Mouse (Mus musculus): Measurements from ENCODE around the gene Glud1. TPM values are rescaled to one million over a fixed set of nuclear protein-coding genes. Genes with fewer than 3 reads are reported as not detected.
A peak's percentile ranks its signal among the peaks of the same experiment; 100 is the strongest.

The Glud1 gene
- polyA plus RNA-seq (2014; fragmentation: Nextera tagmentation; extraction: Ambion mirVana), result 145 and 152 TPM in 2 replicates

DNA sequence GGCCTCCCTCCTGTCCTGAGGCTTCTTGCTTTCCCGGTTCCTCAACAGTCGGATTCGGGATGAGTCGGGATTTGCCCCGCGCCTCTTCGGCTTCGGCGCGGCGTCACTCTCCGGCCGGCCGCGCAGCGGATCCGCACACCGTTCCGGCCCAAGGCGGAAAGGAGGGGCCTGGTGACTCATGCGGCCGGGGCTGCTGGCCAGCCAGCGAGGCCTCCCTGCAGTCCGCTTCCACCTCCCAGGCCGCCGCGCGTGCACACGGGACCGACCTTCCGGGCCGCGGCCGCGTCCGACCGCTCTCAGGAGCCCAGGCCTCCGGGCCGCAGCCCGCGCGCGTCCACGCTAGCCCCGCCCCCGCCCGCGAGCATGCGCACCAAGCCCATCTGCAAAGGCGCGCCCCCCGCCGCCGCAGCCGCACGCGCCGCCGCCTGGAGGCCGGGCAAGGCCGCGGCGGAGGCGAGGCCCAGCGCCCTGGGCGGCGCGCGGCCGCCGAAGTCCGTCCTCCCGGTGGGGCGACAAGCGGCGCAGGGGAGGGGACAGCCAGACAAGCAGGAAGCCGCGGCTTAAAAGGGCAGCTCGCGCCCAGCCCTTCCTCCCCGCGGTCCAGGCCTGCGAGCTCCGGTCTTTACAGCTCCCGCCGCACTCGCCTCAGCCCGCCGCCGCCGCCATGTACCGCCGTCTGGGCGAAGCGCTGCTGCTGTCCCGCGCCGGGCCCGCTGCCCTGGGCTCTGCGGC, at the start of gene Glud1, which contains the start of gene Shld2:
Gene Glud1, plus strand, starts transcription at position 494 of the 732 bp plus-strand sequence.
Gene Shld2, minus strand, starts transcription at position 260 of the 732 bp plus-strand sequence.
- ATAC-seq (ENCODE audit: low read depth), result peak; percentile 95
- Histone ChIP-seq H3K4me1 (ENCODE audit: control insufficient read depth, insufficient read depth, low read length) (peaks cover 21% of the 10 kb centered on the region; the same call in 1 of the 2 replicates), H3K27ac (ENCODE audit: low read depth, low read length) (peak within 1 kb of the TSS; percentile 93), H3K9ac (replicated peaks; ENCODE audit: low read depth, low read length) (peak within 1 kb of the TSS; percentile 93), H3K4me2 (ENCODE audit: low read depth, low read length) (peak within 1 kb of the TSS; percentile 89), H3K36me3 (ENCODE audit: control insufficient read depth, insufficient read depth, low read length) (no peaks in the 10 kb centered on the region), H3K9me3 (ENCODE audit: control insufficient read depth, low read length) (no peaks in the 10 kb centered on the region), H3K27me3 (ENCODE audit: control insufficient read depth, insufficient read depth, low read length) (no peaks in the 10 kb centered on the region), H3K4me3 (ENCODE audit: low read depth, low read length) (peak within 1 kb of the TSS; percentile 96)
- under 1% methylated on average over 76 of the region's 100 CpGs for WGBS

DNA sequence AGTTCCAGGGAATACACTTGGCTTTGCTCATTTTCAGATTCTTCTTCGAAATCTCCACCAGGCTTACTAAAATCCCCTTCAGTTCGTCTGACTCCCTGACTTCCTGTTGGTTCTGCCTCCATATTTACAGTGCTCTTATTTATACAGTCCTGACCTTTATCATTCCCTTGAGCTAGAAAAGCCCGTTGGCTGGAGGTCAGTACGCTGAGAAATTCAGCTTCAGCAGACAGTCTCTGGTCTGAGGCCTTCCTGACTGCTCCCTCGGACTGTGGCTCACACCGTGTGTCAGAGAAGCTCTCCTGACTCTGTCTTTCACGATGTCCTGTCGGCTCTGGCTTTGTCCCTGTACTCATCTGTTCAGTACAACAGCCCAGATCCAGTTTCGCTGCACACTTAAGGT, 42.5 kb upstream of the Glud1 start:
- 77% methylated on average over 9 of the region's 9 CpGs for whole genome bisulfite sequencing
- no peaks in the 10 kb centered on the region for H3K36me3 ChIP-seq (ENCODE audit: control insufficient read depth, insufficient read depth, low read length)
- no peak for ATAC-seq (ENCODE audit: low read depth)

DNA sequence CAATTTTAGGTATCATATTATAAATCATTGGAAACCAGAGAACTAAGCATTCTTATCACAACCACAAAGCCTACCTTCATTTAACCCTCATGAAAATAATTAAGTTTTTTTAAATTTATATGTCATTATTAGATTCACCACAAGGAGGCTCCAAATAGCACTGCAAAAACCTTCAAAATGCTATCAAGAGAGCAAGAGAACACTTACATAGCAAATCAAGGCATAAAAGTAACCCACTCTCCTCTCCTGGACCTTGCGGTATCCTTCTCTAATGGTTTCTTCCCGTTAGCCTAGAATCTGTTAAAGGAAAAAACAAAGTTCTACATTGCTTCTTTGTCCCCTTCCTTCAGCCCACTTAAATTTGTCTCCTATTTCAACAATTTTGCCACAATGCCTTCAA, 37.2 kb upstream of the Glud1 start:
- no peaks in the 10 kb centered on the region for H3K4me1 ChIP-seq (ENCODE audit: control insufficient read depth, insufficient read depth, low read length)
- 71% methylated on average over 2 of the region's 2 CpGs for WGBS
- H3K4me2 ChIP-seq (ENCODE audit: low read depth, low read length), result no peak overlapping the region
- no peak overlapping the region for H3K27ac ChIP-seq (ENCODE audit: low read depth, low read length)
- no peaks in the 10 kb centered on the region for H3K27me3 ChIP-seq (ENCODE audit: control insufficient read depth, insufficient read depth, low read length)
- H3K9me3 ChIP-seq (ENCODE audit: control insufficient read depth, low read length), result no peaks in the 10 kb centered on the region
- no peak overlapping the region for H3K9ac ChIP-seq (replicated peaks; ENCODE audit: low read depth, low read length)
- H3K36me3 ChIP-seq (ENCODE audit: control insufficient read depth, insufficient read depth, low read length), result no peaks in the 10 kb centered on the region
- no peak for ATAC-seq (ENCODE audit: low read depth)
- no peak overlapping the region for H3K4me3 ChIP-seq (ENCODE audit: low read depth, low read length)

More for the DNA sequence above, 42.5 kb upstream of the Glud1 start:
- Histone ChIP-seq H3K9ac (replicated peaks; ENCODE audit: low read depth, low read length) (no peak overlapping the region), H3K27me3 (ENCODE audit: control insufficient read depth, insufficient read depth, low read length) (no peaks in the 10 kb centered on the region), H3K4me1 (ENCODE audit: control insufficient read depth, insufficient read depth, low read length) (no peaks in the 10 kb centered on the region), H3K9me3 (ENCODE audit: control insufficient read depth, low read length) (no peaks in the 10 kb centered on the region), H3K4me3 (ENCODE audit: low read depth, low read length) (no peak overlapping the region), H3K4me2 (ENCODE audit: low read depth, low read length) (no peak overlapping the region), H3K27ac (ENCODE audit: low read depth, low read length) (no peak overlapping the region)

DNA sequence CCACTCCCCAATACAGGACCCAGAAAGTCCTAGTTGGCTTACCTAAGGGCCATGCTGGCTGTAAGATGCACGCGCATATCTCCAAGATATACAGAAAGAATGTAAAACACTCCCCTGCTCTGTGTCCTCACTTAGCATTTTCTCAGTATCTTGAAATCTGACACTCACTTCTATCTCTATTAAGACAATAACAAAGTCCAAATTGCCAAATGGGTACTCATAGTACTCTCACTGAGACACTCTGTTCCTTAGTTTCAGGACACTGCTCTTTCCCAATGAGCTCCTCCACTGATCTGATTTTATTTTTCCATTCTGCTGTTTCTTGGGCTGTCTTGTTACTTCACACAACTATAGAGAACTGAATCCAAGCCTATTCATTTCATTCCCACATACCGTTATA, 36.4 kb upstream of the Glud1 start:
- Histone ChIP-seq H3K27ac (ENCODE audit: low read depth, low read length) (no peak overlapping the region), H3K4me3 (ENCODE audit: low read depth, low read length) (no peak overlapping the region), H3K4me2 (ENCODE audit: low read depth, low read length) (no peak overlapping the region), H3K4me1 (ENCODE audit: control insufficient read depth, insufficient read depth, low read length) (no peaks in the 10 kb centered on the region), H3K36me3 (ENCODE audit: control insufficient read depth, insufficient read depth, low read length) (no peaks in the 10 kb centered on the region), H3K9me3 (ENCODE audit: control insufficient read depth, low read length) (no peaks in the 10 kb centered on the region), H3K9ac (replicated peaks; ENCODE audit: low read depth, low read length) (no peak overlapping the region), H3K27me3 (ENCODE audit: control insufficient read depth, insufficient read depth, low read length) (no peaks in the 10 kb centered on the region)
- 95% methylated on average over 3 of the region's 3 CpGs for WGBS
- ATAC-seq (ENCODE audit: low read depth), result no peak

DNA sequence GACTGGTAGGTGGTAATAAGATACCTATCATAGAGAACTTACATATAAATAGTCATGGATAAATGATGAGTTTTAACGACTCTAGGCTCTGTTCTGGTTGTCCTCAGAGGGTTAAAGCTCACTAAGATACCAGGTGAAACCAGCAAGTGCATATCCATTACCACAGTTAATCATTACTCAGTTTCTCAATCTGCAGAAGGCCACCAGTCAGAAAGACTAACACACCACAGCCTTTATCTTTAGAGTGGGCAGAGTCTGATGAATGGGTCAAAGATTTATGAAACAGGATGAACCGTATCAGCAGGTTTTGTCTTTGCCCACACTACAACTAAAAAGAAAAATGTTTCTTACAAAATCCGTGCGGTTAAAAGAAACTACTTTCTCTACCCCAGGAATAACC, 35.3 kb upstream of the Glud1 start:
- ATAC-seq (ENCODE audit: low read depth), result no peak
- no peaks in the 10 kb centered on the region for H3K27me3 ChIP-seq (ENCODE audit: control insufficient read depth, insufficient read depth, low read length)
- no peaks in the 10 kb centered on the region for H3K9me3 ChIP-seq (ENCODE audit: control insufficient read depth, low read length)
- H3K9ac ChIP-seq (replicated peaks; ENCODE audit: low read depth, low read length), result no peak overlapping the region
- H3K4me2 ChIP-seq (ENCODE audit: low read depth, low read length), result no peak overlapping the region
- H3K4me3 ChIP-seq (ENCODE audit: low read depth, low read length), result no peak overlapping the region
- H3K27ac ChIP-seq (ENCODE audit: low read depth, low read length), result no peak overlapping the region
- H3K36me3 ChIP-seq (ENCODE audit: control insufficient read depth, insufficient read depth, low read length), result no peaks in the 10 kb centered on the region
- 88% methylated on average over 4 of the region's 4 CpGs for WGBS
- H3K4me1 ChIP-seq (ENCODE audit: control insufficient read depth, insufficient read depth, low read length), result no peaks in the 10 kb centered on the region

DNA sequence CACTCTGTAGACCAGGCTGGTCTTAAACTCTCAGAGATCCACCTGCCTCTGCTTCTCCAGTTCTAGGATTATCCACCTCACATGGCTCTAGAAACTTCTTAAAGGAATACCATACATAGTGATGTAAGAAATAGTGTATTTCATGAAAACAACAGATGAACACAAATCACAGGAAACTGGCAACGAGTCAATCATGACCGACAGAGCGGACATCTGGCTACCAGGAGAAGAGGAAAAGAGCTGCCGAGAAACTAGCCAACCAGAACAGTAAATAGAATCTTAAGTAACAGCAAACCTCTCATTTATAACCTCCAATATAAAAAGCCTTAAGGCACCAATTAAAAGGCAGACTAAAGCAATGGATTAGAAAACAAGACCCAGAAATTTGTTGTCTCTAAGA, 30.8 kb upstream of the Glud1 start:
- H3K27ac ChIP-seq (ENCODE audit: low read depth, low read length), result no peak overlapping the region
- H3K9ac ChIP-seq (replicated peaks; ENCODE audit: low read depth, low read length), result no peak overlapping the region
- no peaks in the 10 kb centered on the region for H3K27me3 ChIP-seq (ENCODE audit: control insufficient read depth, insufficient read depth, low read length)
- H3K9me3 ChIP-seq (ENCODE audit: control insufficient read depth, low read length), result no peaks in the 10 kb centered on the region
- no peak overlapping the region for H3K4me2 ChIP-seq (ENCODE audit: low read depth, low read length)
- no peak overlapping the region for H3K4me3 ChIP-seq (ENCODE audit: low read depth, low read length)
- 83% methylated on average over 4 of the region's 4 CpGs for WGBS
- ATAC-seq (ENCODE audit: low read depth), result no peak
- H3K4me1 ChIP-seq (ENCODE audit: control insufficient read depth, insufficient read depth, low read length), result no peaks in the 10 kb centered on the region
- H3K36me3 ChIP-seq (ENCODE audit: control insufficient read depth, insufficient read depth, low read length), result no peaks in the 10 kb centered on the region

DNA sequence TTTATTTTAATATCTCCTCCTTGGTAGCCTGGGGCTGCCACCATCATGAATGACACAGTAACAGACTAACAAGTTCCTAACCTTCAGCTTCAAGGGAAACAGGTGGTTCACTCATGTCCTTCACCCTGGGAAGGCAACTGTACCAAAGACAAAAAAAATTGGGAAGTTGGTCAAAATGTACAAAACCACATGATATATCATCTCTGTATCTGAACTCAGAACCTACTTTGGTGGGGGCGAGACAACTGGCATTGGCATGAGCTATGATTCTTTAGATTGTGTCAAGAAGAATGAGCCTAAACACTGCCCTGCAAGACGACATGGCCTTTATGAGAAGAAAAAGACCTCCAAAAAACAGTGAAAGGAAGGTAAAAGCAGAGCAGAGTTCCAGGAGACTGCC, 29.7 kb upstream of the Glud1 start:
- Histone ChIP-seq H3K4me3 (ENCODE audit: low read depth, low read length) (no peak overlapping the region), H3K36me3 (ENCODE audit: control insufficient read depth, insufficient read depth, low read length) (no peaks in the 10 kb centered on the region), H3K27me3 (ENCODE audit: control insufficient read depth, insufficient read depth, low read length) (no peaks in the 10 kb centered on the region), H3K27ac (ENCODE audit: low read depth, low read length) (no peak overlapping the region), H3K9ac (replicated peaks; ENCODE audit: low read depth, low read length) (no peak overlapping the region), H3K4me1 (ENCODE audit: control insufficient read depth, insufficient read depth, low read length) (no peaks in the 10 kb centered on the region), H3K4me2 (ENCODE audit: low read depth, low read length) (no peak overlapping the region), H3K9me3 (ENCODE audit: control insufficient read depth, low read length) (no peaks in the 10 kb centered on the region)
- 90% methylated on average over 2 of the region's 2 CpGs for WGBS
- ATAC-seq (ENCODE audit: low read depth), result no peak

DNA sequence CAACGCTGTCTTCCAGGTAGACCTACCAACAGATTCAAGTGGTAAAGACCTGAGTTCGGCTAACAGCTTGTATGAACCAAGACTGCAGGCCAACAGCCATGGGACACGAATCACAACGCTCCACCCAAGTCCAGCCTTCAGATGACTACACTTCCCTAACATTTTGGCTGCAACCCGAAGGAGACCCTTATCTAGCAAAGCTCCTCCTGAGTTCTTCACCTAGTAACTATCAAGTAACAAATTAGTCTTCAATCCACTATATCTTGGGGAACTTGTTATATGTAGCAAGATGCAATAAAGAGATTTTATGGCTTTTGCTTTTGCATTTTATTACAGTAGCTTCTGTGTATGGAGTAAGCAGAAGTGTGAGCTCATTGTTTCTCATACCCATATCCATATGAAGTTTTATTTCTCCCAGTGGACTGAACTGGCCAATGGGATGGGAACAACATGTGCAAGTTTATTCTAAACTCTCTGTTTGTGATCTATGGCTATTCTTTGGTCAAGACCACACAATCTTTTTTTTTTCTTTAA, 28.7 kb upstream of the Glud1 start:
- no peak overlapping the region for H3K9ac ChIP-seq (replicated peaks; ENCODE audit: low read depth, low read length)
- no peaks in the 10 kb centered on the region for H3K36me3 ChIP-seq (ENCODE audit: control insufficient read depth, insufficient read depth, low read length)
- no peak for ATAC-seq (ENCODE audit: low read depth)
- no peak overlapping the region for H3K27ac ChIP-seq (ENCODE audit: low read depth, low read length)
- H3K9me3 ChIP-seq (ENCODE audit: control insufficient read depth, low read length), result no peaks in the 10 kb centered on the region
- no peak overlapping the region for H3K4me2 ChIP-seq (ENCODE audit: low read depth, low read length)
- H3K4me3 ChIP-seq (ENCODE audit: low read depth, low read length), result no peak overlapping the region
- whole genome bisulfite sequencing, result 95% methylated on average over 5 of the region's 5 CpGs
- no peaks in the 10 kb centered on the region for H3K4me1 ChIP-seq (ENCODE audit: control insufficient read depth, insufficient read depth, low read length)
- H3K27me3 ChIP-seq (ENCODE audit: control insufficient read depth, insufficient read depth, low read length), result no peaks in the 10 kb centered on the region

DNA sequence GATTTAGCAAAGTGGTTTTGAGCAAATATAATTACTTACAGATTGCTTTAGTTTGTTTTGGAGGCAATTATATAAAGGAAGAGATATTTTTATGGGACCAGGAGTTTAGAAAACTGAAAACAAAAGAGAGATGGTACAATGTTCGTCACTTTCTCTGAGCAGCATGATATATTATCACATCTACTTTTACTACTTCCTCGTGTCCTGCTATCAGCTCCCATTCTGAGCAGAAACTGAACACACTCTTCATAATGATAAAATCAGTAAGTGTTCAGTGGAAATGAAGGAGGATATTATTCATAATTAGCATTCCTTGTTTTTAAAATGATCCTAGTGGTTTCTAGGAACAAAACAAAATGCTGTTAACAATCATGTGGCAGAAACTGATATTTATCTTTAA, 22.1 kb upstream of the Glud1 start:
- Histone ChIP-seq H3K4me2 (ENCODE audit: low read depth, low read length) (no peak overlapping the region), H3K4me1 (ENCODE audit: control insufficient read depth, insufficient read depth, low read length) (no peaks in the 10 kb centered on the region), H3K4me3 (ENCODE audit: low read depth, low read length) (no peak overlapping the region), H3K36me3 (ENCODE audit: control insufficient read depth, insufficient read depth, low read length) (no peaks in the 10 kb centered on the region), H3K27ac (ENCODE audit: low read depth, low read length) (no peak overlapping the region), H3K9ac (replicated peaks; ENCODE audit: low read depth, low read length) (no peak overlapping the region), H3K9me3 (ENCODE audit: control insufficient read depth, low read length) (no peaks in the 10 kb centered on the region), H3K27me3 (ENCODE audit: control insufficient read depth, insufficient read depth, low read length) (no peaks in the 10 kb centered on the region)
- no peak for ATAC-seq (ENCODE audit: low read depth)
- WGBS, result 66% methylated on average over 2 of the region's 2 CpGs
